In genomic region chr10:86700973-86701372, GRCm38 (mm10) we compare ENCODE assay signal across 16 mouse cellular contexts. TPM values are rescaled to one million over a fixed set of nuclear protein-coding genes. Genes with fewer than 3 reads are reported as not detected.
DNase-seq lines count a peak whose midpoint lies in the region; ATAC-seq and TF ChIP-seq lines count a peak whose summit lies in the region.
"Had no signal": no experiment of that assay in that cellular context is flagged by ENCODE, and none has a peak within 500 bp of the region (broad histone marks: within the 10 kb centered on the region; RNA-seq: fewer than 3 reads in every experiment).

No protein-coding gene starts in this region.

- no peaks in the 10 kb centered on the region for H3K9me3 ChIP-seq in forebrain, embryonic 13.5 days (replicated peaks)
- H3K9me3 ChIP-seq in forebrain, embryonic 12.5 days: no peaks in the 10 kb centered on the region
- no peaks in the 10 kb centered on the region for H3K9me3 ChIP-seq in kidney, postnatal 0 days (replicated peaks; ENCODE audit: low read length)
- H3K9me3 ChIP-seq in ES-Bruce4 (replicated peaks; ENCODE audit: control insufficient read depth, insufficient read depth, low read length, poor library complexity, severe bottlenecking): no peaks in the 10 kb centered on the region
- H3K9me3 ChIP-seq in limb, embryonic 12.5 days: no peaks in the 10 kb centered on the region
- H3K9me3 ChIP-seq: embryonic facial prominence, embryonic 15.5 days had no signal

- no peak for DNase-seq in kidney, postnatal 0 days (ENCODE audit: low spot score)
- DNase-seq in kidney, adult 18-20 months: no peak
- no peak for DNase-seq in ovary, postnatal 10 days (ENCODE audit: low spot score)
- no peak for DNase-seq in cerebellum, adult 2 months
- DNase-seq: adrenal gland, postnatal 25 days; cerebellum, adult 18-20 months; gastrocnemius, postnatal 14 days; kidney, adult 9 months; lung, adult 2 months; right cerebral cortex, postnatal 14 days had no signal

- no peak for TF ChIP-seq EP300 in ES-Bruce4 (IDR thresholded peaks at IDR 0.05; ENCODE audit: insufficient read depth, low read depth, low read length)

- peaks cover 53% of the 10 kb centered on the region for H3K4me1 ChIP-seq in forebrain, embryonic 13.5 days
- peaks cover 50% of the 10 kb centered on the region for H3K4me1 ChIP-seq in forebrain, embryonic 12.5 days
- peaks cover 19% of the 10 kb centered on the region; the same call in 1 of the 2 replicates for H3K4me1 ChIP-seq in kidney, postnatal 0 days (replicated peaks; ENCODE audit: insufficient read depth, low read length)
- H3K4me1 ChIP-seq in ES-Bruce4 (ENCODE audit: control insufficient read depth, insufficient read depth, low read length): no peaks in the 10 kb centered on the region
- H3K4me1 ChIP-seq in limb, embryonic 12.5 days (replicated peaks): peaks cover 50% of the 10 kb centered on the region
- peaks cover 11% of the 10 kb centered on the region; the same call in 1 of the 2 replicates for H3K4me1 ChIP-seq in cerebellum, adult 2 months (ENCODE audit: control insufficient read depth, insufficient read depth, low read length)

- peak overlapping the region; percentile 29; the same call in 1 of the 2 replicates for H3K4me2 ChIP-seq in forebrain, embryonic 13.5 days
- H3K4me2 ChIP-seq in forebrain, embryonic 12.5 days: no peak overlapping the region
- H3K4me2 ChIP-seq in kidney, postnatal 0 days (ENCODE audit: low read length): 0 out of 2 replicates have a peak overlapping the region, but pooled peaks have one; percentile 0
- H3K4me2 ChIP-seq in limb, embryonic 12.5 days: peak overlapping the region; percentile 35

- no peak overlapping the region for H3K27ac ChIP-seq in forebrain, embryonic 13.5 days
- no peak overlapping the region for H3K27ac ChIP-seq in forebrain, embryonic 12.5 days
- no peak overlapping the region for H3K27ac ChIP-seq in kidney, postnatal 0 days
- H3K27ac ChIP-seq in ES-Bruce4 (ENCODE audit: insufficient read depth, low read length): no peak overlapping the region
- no peak overlapping the region for H3K27ac ChIP-seq in limb, embryonic 12.5 days
- H3K27ac ChIP-seq in cerebellum, adult 2 months (ENCODE audit: insufficient read depth, low read length): no peak overlapping the region
- H3K27ac ChIP-seq: embryonic facial prominence, embryonic 15.5 days had no signal

- no peak overlapping the region for H3K4me3 ChIP-seq in forebrain, embryonic 13.5 days
- no peak overlapping the region for H3K4me3 ChIP-seq in forebrain, embryonic 12.5 days (replicated peaks)
- no peak overlapping the region for H3K4me3 ChIP-seq in kidney, postnatal 0 days (replicated peaks; ENCODE audit: low read depth, low read length)
- H3K4me3 ChIP-seq in ES-Bruce4 (ENCODE audit: low read depth, low read length): no peak overlapping the region
- peak overlapping the region; percentile 17 for H3K4me3 ChIP-seq in limb, embryonic 12.5 days (replicated peaks)
- no peak overlapping the region for H3K4me3 ChIP-seq in cerebellum, adult 2 months (replicated peaks; ENCODE audit: insufficient read depth, low read depth, low read length)
- H3K4me3 ChIP-seq: embryonic facial prominence, embryonic 15.5 days had no signal

- H3K36me3 ChIP-seq in forebrain, embryonic 13.5 days (ENCODE audit: poor library complexity, severe bottlenecking): peaks cover 63% of the 10 kb centered on the region
- peaks cover 65% of the 10 kb centered on the region for H3K36me3 ChIP-seq in forebrain, embryonic 12.5 days (replicated peaks)
- H3K36me3 ChIP-seq in kidney, postnatal 0 days (ENCODE audit: insufficient read depth, low read length): peaks cover 45% of the 10 kb centered on the region
- peaks cover 74% of the 10 kb centered on the region for H3K36me3 ChIP-seq in ES-Bruce4 (ENCODE audit: control insufficient read depth, insufficient read depth, low read length, poor library complexity, severe bottlenecking)
- H3K36me3 ChIP-seq in limb, embryonic 12.5 days: peaks cover 72% of the 10 kb centered on the region

- 70% methylated on average over 3 of the region's 3 CpGs for WGBS in forebrain, embryonic 13.5 days
- WGBS in forebrain, embryonic 12.5 days: 79% methylated on average over 3 of the region's 3 CpGs
- 35% methylated on average over 3 of the region's 3 CpGs for WGBS in kidney, postnatal 0 days
- WGBS in limb, embryonic 12.5 days: 73% methylated on average over 3 of the region's 3 CpGs
- WGBS in cerebellum, adult 2 months: 60% methylated on average over 3 of the region's 3 CpGs

- no peaks in the 10 kb centered on the region for H3K27me3 ChIP-seq in forebrain, embryonic 13.5 days
- no peaks in the 10 kb centered on the region for H3K27me3 ChIP-seq in forebrain, embryonic 12.5 days
- H3K27me3 ChIP-seq in kidney, postnatal 0 days (ENCODE audit: insufficient read depth, low read length): no peaks in the 10 kb centered on the region
- H3K27me3 ChIP-seq in ES-Bruce4 (ENCODE audit: control insufficient read depth, insufficient read depth, low read length, poor library complexity, severe bottlenecking): no peaks in the 10 kb centered on the region
- no peaks in the 10 kb centered on the region for H3K27me3 ChIP-seq in limb, embryonic 12.5 days
- H3K27me3 ChIP-seq in cerebellum, adult 2 months (ENCODE audit: control insufficient read depth, insufficient read depth, low read length): no peaks in the 10 kb centered on the region
- H3K27me3 ChIP-seq: embryonic facial prominence, embryonic 15.5 days; Patski had no signal

- TF ChIP-seq CTCF in kidney, postnatal 0 days (IDR thresholded peaks at IDR 0.05; ENCODE audit: low read depth): no peak
- TF ChIP-seq CTCF in ES-Bruce4 (IDR thresholded peaks at IDR 0.05; ENCODE audit: low read depth, low read length): no peak
- no peak for TF ChIP-seq CTCF in cerebellum, adult 2 months (IDR thresholded peaks at IDR 0.05; ENCODE audit: borderline replicate concordance, insufficient read depth, low read depth, low read length)

- ATAC-seq in forebrain, embryonic 13.5 days: no peak
- ATAC-seq in forebrain, embryonic 12.5 days (ENCODE audit: low FRiP score): no peak
- ATAC-seq in kidney, postnatal 0 days (replicated peaks; ENCODE audit: low FRiP score, low read depth): no peak
- ATAC-seq in limb, embryonic 12.5 days (ENCODE audit: insufficient number of reproducible peaks, insufficient read depth, low FRiP score, low TSS enrichment, low read depth): no peak
- ATAC-seq: Patski had no signal

- H3K9ac ChIP-seq in forebrain, embryonic 13.5 days: 0 out of 2 replicates have a peak overlapping the region, but pooled peaks have one; percentile 10
- no peak overlapping the region for H3K9ac ChIP-seq in forebrain, embryonic 12.5 days
- H3K9ac ChIP-seq in kidney, postnatal 0 days (ENCODE audit: low read depth, low read length): no peak overlapping the region
- H3K9ac ChIP-seq in ES-Bruce4 (ENCODE audit: low read depth, poor library complexity, severe bottlenecking): 0 out of 2 replicates have a peak overlapping the region, but pooled peaks have one; percentile 30
- peak overlapping the region; percentile 1; the same call in 1 of the 2 replicates for H3K9ac ChIP-seq in limb, embryonic 12.5 days (replicated peaks)
- H3K9ac ChIP-seq: embryonic facial prominence, embryonic 15.5 days had no signal

- TF ChIP-seq POLR2A in ES-Bruce4 (IDR thresholded peaks at IDR 0.05; ENCODE audit: insufficient read depth, low read length): no peak
- no peak for TF ChIP-seq POLR2A in cerebellum, adult 2 months (IDR thresholded peaks at IDR 0.05; ENCODE audit: borderline replicate concordance, insufficient read depth, low read length)

RNA-seq across cellular contexts. Expression of gene Hsp90b1, which starts 4.3 kb away (rescaled TPM):
- polyA plus RNA-seq in forebrain, embryonic 13.5 days (2015; fragmentation: Nextera tagmentation; extraction: Ambion mirVana): 341 and 372 TPM in 2 replicates
- 468 and 481 TPM in 2 replicates for polyA plus RNA-seq in forebrain, embryonic 12.5 days (2016; fragmentation: Nextera tagmentation; extraction: Ambion mirVana)
- polyA plus RNA-seq in kidney, postnatal 0 days (2015; fragmentation: Nextera tagmentation; extraction: Ambion mirVana): 589 and 663 TPM in 2 replicates
- 1,047 and 1,340 TPM in 2 replicates for polyA plus RNA-seq in ES-Bruce4 (2011; ENCODE audit: insufficient read depth, insufficient read length, low read depth, missing spikeins)
- polyA plus RNA-seq in limb, embryonic 12.5 days (2016; fragmentation: Nextera tagmentation; extraction: Ambion mirVana): 588 and 626 TPM in 2 replicates
- polyA plus RNA-seq in cerebellum, adult 2 months (2012; rRNA removed): 189 and 192 TPM in 2 replicates

RNA-seq across cellular contexts. Expression of gene Ttc41, which starts 4.6 kb away (rescaled TPM):
- 1.3 and 1.7 TPM in 2 replicates for polyA plus RNA-seq in forebrain, embryonic 13.5 days (2015; fragmentation: Nextera tagmentation; extraction: Ambion mirVana)
- polyA plus RNA-seq in forebrain, embryonic 12.5 days (2016; fragmentation: Nextera tagmentation; extraction: Ambion mirVana): 2.9 and 3.0 TPM in 2 replicates
- 0.87 and 1.3 TPM in 2 replicates for polyA plus RNA-seq in kidney, postnatal 0 days (2015; fragmentation: Nextera tagmentation; extraction: Ambion mirVana)
- 2.7 and 3.5 TPM in 2 replicates for polyA plus RNA-seq in ES-Bruce4 (2011; ENCODE audit: insufficient read depth, insufficient read length, low read depth, missing spikeins)
- polyA plus RNA-seq in limb, embryonic 12.5 days (2016; fragmentation: Nextera tagmentation; extraction: Ambion mirVana): 2.1 and 2.5 TPM in 2 replicates
- 2.7 and 2.9 TPM in 2 replicates for polyA plus RNA-seq in cerebellum, adult 2 months (2012; rRNA removed)

Comparison
In these comparisons a context has a peak if more than half of its experiments do, and no peak if none do; other contexts are left out.
1. H3K9ac ChIP-seq: peak in forebrain, embryonic 13.5 days (single experiment), ES-Bruce4 (single experiment) and limb, embryonic 12.5 days (single experiment); none in forebrain, embryonic 12.5 days (single experiment) and kidney, postnatal 0 days (single experiment).